Mouse (Mus musculus): Measurements from ENCODE around the gene Evx2. TPM values are rescaled to one million over a fixed set of nuclear protein-coding genes. Genes with fewer than 3 reads are reported as not detected.

Evx2 gene
- total RNA-seq, 2 experiments from 2014 or later: not detected

DNA sequence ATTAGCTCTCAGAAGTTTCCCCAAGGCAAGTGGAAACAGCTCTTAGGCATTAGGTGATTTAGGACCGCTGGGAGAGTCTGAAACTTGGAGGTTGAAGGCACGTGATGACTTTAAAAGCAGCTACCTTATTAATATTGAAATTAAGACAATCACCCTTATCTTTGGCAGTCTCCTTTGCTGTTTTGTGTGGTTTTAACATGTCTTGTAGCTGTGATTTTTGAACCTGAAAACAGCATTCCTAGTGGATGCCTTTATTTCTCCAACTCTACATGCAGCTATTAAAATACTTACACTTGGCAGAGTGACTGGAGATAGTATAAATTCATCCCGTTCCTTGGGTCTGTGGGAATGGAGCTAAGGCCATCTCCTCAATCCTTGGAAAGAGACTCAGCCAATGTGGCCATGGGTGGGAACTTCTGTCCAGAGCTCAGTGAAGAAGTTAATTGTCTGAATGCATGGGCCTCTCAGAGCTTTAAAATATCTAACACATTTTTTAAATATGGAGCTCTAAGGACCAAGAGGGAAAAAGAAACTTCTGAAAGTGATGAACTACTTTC is 11.4 kb upstream of the Evx2 start:
- intact Hi-C loops (cut with DNase I): no loop called here

DNA sequence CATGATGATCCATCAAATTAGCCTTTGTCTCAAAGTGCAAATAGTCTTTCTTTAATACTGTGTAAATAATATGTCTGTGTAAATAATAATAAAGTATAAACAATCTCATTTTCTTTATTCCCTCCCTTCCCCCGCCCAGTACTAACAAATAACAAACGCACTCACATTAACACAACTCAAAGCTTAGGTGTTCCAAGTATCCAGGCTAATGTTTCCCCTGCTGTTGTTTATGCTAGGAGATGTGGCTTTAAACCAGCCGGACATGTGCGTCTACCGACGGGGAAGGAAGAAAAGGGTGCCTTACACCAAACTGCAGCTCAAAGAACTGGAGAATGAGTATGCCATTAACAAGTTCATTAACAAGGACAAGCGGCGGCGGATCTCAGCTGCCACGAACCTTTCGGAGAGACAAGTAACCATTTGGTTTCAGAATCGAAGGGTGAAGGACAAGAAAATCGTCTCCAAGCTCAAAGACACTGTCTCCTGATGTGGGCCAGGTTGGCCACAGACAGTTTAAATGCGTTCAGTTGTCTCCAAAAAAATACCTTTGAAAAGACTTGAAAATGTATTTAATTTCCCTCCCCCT is 10.4 kb upstream of the Evx2 start:
- DNase-seq (ENCODE audit: low spot score in 2 of 2): peak in 1 of 2 experiments; percentile 2
- intact Hi-C loops (cut with DNase I): loop anchor here (10.0 kb wide), 1 partner anchor 895 kb away; the partner anchor contains the start of gene Chn1

More for the DNA sequence above, 11.4 kb upstream of the Evx2 start:
- peak in 1 of 2 experiments; percentile 2 for DNase-seq (ENCODE audit: low spot score in 2 of 2)

DNA sequence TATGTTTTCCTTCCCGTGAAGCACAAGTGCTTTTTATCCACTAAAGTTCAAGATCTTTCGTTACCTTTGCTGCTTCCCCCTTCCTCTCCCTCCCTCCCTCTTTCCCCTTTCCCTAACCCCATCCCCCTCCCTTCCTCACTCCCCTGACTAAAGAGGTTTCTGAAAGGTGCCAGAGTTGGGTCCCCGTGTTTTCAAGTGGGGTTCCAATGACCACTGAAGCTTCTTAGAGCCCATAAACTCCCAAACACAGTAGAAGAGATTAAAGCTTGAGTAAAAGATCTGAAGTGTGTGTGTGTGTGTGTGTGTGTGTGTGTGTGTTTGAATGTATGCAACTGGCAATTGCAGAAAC is 9.8 kb upstream of the Evx2 start:
- DNase-seq (ENCODE audit: low spot score in 2 of 2): peak in 1 of 2 experiments; percentile 4
- intact Hi-C loops (cut with DNase I): loop anchor here (10.0 kb wide), 1 partner anchor 894 kb away; the partner anchor contains the start of gene Chn1

DNA sequence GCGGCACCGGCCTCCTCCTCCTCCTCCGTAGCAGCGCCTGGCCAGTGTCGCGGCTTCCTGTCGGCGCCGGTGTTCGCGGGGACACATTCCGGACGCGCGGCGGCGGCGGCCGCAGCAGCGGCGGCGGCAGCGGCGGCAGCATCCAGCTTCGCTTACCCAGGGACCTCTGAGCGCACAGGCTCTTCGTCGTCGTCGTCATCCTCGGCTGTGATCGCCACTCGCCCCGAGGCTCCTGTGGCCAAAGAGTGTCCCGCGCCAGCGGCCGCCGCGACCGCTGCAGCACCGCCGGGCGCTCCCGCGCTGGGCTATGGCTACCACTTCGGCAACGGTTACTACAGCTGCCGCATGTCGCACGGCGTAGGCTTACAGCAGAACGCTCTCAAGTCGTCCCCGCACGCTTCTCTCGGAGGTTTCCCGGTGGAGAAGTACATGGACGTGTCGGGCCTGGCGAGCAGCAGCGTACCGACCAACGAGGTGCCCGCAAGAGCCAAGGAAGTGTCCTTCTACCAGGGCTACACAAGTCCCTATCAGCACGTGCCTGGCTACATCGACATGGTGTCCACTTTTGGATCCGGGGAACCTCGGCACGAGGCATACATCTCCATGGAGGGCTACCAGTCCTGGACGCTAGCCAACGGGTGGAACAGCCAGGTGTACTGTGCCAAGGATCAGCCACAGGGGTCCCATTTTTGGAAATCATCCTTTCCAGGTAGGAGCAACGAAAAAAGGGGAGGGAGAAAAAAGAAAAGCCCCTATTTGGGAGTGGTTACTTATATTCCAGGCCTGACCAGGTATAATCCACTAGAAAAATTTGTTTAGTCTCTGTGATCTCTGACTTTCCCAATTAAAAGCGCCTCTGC is 9.2 kb upstream of the Evx2 start:
- peak in 1 of 2 experiments; percentile 23 for DNase-seq (ENCODE audit: low spot score in 2 of 2)
- intact Hi-C loops (cut with DNase I): loop anchor here (10.0 kb wide), 1 partner anchor 894 kb away; the partner anchor contains the start of gene Chn1

DNA sequence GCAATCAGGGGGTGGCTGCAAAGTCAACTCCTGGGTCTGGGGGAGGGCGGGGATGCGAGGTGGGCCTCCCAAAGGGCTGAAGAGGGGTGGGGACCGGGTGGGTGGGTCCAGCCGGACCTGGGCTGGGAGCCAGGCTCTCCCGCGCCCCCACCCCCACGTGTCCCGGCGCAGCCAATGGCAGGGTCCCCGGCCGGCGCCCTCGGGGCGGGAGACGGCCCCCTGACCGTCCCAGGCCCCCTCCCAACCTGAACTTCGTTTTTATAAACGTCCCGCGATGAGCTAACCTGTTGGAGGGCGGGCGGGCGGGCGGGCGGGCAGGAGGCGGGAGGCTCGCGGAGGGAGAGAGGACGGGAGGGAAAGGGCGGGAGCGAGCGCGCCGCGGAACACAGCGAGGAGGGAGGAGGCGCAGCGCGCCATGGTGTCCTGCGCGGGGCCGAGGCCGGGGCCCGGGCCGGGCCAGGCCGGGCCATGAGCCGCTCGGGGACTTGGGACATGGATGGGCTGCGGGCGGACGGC is 8.5 kb upstream of the Evx2 start, which contains the start of gene Hoxd13:
Gene Hoxd13 (plus strand): TSS at position 469 of the 516 bp plus-strand sequence.
- DNase-seq (ENCODE audit: low spot score in 2 of 2): no peak
- intact Hi-C loops (cut with DNase I): loop anchor here (10.0 kb wide), 1 partner anchor 893 kb away; the partner anchor contains the start of gene Chn1

DNA sequence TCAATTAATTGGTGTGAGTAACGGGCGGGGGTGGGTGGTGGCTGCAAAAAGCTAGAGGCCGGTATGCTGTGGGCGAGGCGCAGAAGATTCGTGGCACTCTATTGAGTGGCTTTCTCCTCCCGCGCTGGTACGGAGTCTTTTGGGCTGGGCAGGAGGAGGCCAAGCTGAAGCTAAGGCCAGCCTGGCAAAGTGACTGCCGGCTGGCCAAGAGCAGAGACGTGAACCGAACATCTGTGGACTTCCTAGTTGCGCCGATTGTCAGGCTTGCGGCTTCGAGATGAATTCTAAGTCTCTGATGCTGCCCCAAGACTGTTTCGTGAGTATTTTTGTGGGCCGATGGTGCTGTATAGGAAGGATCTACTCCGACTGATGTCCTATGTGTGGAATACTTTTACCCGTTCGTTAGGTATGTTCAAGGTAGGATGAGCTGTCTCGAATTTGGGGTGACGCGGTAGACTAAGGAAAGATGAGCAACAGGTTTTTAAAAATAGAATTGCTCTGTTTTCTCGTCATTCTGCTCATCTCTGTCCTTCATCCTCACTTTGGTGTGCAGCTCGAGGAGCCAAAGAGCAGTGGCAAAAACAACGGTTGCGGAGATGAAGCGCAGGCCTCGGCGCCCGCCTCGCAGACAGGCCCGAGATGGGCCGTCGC is 8.0 kb upstream of the Evx2 start:
- intact Hi-C loops (cut with DNase I): loop anchor here (10.0 kb wide), 1 partner anchor 893 kb away; the partner anchor contains the start of gene Chn1
- peak in 1 of 2 experiments; percentile 6 for DNase-seq (ENCODE audit: low spot score in 2 of 2)

DNA sequence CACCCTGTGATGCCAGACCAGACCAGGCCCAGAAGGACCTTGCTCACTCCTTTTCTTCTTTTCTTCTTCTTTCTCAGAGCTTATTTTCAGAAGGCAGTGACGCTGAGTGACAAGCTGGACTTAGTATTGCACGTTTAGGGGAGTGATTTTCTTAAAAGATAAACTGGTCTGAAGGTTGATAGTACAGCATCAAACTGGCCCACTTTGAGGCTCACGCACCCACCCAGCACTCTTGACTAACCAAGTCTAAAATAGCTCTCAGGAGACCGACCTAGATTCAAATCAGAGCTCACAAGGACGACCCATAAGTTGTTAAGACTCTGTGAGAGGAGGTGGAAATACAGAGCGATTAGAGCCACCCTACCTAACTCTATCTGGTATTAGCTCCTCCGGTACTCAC is 7.1 kb upstream of the Evx2 start:
- intact Hi-C loops (cut with DNase I): loop anchor here (10.0 kb wide), 1 partner anchor 892 kb away; the partner anchor contains the start of gene Chn1
- DNase-seq (ENCODE audit: low spot score in 2 of 2): no peak

DNA sequence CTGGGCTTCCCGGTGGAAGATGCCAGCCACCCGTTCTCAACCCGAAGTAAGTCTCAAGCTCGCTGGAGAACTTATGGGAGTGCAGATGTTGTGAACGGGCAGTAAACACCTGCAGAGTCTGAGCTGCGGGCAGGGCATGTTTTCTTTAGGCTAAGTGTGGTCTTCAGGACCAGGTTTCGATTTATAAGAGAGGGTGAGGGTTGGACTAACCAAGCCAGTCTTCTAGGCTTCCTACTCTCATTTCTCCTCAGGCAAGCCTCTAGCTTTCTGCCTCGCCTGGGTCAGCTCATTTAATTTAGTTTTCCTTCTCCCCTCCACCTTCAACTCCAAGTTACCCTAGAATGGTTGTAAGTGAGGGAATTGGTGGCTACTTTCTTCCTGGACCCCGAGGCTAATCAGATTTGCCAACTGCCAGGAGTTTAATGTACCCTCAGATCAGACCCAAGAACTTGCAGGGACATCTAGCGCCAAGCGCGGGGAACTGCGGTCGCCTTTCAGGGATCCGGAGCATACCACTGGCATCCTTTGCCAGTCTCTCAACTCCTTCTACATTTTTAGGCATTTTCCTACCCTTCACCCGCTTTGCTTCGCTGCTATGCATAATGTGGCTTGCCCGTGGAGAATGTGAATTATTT is 4.1 kb upstream of the Evx2 start:
- peak; percentile 42 to 52 for DNase-seq (ENCODE audit: low spot score in 2 of 2)
- intact Hi-C loops (cut with DNase I): loop anchor here (2.0 to 10.0 kb wide), 5 partner anchors 597 to 1111 kb away; partner anchors contain the start of gene Chn1

DNA sequence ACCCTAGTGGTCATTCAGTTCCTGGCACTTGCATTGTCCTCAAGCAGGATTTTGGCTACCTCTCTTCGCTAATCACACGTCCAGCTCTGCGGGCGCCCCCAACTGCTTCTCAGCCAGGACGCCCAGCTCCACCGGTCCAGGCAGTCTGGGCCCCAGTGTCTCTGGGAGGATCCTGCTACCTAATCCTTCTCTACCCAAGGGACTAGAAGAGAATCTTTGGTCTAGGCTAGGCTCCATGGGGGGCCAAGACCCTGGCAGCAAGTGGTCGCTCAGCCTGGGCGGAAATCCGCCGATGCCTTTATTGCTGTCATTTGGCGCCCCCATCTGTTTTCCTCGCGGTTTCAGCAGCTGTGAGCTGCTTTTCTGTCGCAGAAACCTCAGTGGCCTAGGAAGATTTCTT is 2.3 kb upstream of the Evx2 start:
- DNase-seq (ENCODE audit: low spot score in 2 of 2): no peak
- intact Hi-C loops (cut with DNase I): loop anchor here (1.0 to 10.0 kb wide), 6 partner anchors 360 to 1109 kb away; partner anchors contain the start of gene Chn1

DNA sequence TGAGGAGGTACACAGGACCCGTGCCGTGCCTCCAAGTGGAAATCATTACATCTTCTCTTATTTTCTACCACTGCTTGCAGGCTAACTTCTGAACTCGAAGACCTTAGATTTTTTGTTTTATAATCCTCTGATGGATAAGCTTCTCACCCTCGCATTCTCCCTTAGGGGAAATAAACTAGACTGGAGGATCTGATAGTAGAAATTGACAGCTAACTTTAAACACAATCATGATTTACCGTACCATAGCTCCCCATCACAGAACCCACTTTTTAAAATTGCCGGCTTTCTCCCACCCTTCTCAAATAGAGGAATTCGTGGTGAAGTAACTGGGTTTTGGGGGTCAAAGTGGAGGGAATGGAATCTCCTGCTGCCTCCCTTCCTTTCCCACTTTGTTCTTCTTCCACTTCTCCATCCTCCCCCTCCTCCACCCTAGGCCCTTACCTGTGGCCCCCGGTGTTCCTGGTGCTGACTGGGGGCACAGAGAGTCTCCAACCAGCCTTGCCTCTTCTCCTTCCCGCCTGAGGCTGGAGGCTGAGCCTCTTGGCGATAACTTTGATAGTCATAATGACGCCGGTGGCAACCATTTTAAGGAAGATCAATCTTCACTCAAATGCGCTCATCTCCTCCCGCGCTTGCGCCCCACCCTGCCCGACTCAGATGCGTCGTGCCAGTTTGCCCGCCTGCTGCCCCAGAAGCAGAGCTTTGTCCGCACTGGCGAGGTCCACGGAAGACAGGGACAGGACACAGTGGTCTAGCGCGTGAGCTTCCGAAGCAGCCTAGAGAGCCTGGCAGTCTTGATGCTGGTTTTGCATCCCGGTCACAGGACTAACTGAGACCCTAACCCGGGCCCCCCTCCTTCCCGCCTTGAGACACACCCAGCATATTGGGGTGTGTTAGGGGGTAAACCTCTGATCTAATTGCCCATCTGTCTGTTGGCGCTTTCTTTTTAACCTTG is 1.3 kb upstream of the Evx2 start:
- DNase-seq (ENCODE audit: low spot score in 2 of 2): no peak
- intact Hi-C loops (cut with DNase I): loop anchor here (5.0 to 10.0 kb wide), 3 partner anchors 633 to 1108 kb away; partner anchors contain the start of gene Chn1

DNA sequence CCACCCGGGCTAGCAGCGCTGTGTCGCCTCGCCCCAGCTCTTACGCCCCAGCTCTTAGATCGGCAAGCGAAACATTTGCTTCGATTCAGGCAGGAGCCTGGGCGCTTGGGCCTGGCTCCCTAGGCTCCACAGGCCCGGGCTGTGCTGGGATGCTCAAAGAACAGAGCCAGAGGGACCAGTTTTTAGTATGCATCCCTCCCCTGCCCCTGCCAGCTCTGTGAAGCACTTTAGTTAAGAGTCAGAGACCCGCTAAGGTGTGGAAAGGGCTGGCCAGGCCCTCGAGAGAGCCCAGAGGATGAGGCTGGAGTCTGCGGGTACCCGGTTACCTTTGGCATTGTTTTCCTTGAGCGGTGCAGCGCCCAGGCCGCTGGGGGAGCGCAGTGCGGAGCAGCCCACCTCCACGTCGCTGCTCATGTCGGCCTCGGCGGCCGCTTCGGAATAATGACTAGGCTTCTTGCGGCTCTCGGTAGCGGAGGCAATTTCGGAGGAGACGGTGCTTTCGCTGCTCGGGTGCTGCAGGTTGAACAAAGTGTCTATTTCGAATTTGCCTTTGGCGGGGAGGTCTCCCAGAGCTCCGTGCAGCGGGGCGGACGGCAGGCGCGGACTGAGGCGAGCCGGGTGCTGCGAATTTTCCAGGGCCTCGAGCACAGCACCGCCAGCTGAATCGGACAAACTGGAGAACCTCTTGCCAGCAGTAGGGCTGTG is 538 bp downstream of the Evx2 start:
- intact Hi-C loops (cut with DNase I): no loop called here
- no peak for DNase-seq (ENCODE audit: low spot score in 2 of 2)

DNA sequence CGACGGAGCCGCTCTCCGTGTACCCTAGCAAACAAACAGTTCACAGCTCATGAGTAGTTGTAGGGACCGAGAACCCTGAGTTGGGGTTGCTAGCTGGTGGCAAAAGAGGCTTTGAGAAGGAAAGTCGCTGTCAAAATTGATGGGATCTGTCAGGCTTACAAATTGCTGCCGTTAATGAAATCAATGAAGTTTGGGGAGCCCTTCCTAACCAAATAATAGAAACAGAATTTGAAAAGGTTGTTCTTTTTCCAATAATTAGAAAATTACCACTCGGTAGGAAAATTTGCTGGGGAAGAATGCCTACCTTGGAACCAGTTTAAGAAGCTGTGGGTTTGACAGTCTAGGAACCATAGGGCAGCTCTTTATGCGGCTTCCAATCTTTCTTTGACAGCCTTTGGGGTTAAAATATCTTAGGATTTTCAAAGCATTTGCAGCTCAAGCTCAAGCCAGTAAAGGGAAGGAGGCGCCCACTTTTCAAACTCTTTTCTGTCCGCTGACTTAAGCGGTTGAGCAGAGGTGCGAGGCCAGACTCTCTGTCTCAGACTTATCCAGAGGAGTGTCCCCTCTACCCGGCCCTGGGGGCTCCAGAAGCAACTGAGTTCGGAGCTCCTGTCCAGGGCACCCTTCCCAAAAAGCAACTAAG is 1.2 kb downstream of the Evx2 start:
- DNase-seq (ENCODE audit: low spot score in 2 of 2): no peak
- intact Hi-C loops (cut with DNase I): no loop called here

DNA sequence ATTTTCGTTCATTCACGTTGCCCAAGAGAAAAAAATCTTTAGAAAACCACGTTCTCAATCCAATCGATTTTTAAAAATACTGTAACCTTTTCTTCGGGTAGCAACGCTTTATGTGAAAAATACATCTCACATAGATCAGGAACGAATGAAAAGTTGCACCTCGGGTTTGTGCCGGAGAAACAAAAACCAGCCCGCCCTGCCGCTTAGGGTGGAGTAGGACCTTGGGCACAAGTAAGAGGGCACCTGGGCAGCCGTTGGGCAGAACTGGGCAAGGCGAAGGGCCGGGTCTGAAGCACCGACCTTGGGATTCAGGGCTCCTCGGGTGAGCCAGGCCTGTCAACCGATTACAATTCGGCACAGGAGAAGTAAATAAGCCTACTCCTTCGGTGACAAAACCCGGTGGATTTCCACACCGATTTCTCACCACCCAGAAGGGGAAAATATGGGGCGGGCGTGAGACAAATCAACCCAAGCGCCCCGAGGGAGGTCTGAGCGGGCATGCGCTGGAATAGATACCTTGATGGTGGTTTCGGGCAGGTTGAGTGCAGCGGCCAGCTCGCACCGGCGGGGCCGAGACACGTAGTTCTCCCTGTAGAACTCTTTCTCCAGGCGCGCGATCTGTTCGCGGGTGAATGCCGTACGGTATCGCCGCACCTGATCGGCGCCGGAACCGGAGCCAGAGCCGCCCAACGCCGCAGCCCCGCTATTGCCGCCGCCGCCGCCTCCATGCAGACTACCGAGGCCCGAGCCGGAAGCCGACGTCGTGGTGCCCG is 1.9 kb downstream of the Evx2 start:
- intact Hi-C loops (cut with DNase I): loop anchor here (2.0 kb wide), 1 partner anchor 29 kb away; no protein-coding TSS in a partner anchor
- DNase-seq (ENCODE audit: low spot score in 2 of 2): no peak

DNA sequence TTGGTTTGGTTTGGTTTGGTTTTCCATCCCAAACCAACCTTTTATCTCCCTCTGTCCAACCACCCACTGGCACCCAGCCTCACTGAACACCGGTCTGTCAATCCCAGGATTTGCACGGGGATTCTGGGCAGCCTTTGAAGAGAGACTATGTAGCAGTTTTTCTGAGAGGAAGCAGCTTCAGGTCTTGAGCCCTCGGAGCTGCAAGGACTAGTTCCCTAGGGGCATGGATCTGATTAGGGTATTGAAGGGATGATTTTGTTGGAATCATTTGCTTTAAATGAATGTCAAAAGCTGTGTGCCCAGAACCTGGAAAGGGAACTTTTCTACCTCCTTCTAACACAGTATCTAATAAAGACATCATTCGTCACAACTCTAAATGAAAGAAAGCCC is 2.7 kb downstream of the Evx2 start:
- DNase-seq (ENCODE audit: low spot score in 2 of 2): no peak
- intact Hi-C loops (cut with DNase I): loop anchor here (2.0 kb wide), 1 partner anchor 30 kb away; no protein-coding TSS in a partner anchor

DNA sequence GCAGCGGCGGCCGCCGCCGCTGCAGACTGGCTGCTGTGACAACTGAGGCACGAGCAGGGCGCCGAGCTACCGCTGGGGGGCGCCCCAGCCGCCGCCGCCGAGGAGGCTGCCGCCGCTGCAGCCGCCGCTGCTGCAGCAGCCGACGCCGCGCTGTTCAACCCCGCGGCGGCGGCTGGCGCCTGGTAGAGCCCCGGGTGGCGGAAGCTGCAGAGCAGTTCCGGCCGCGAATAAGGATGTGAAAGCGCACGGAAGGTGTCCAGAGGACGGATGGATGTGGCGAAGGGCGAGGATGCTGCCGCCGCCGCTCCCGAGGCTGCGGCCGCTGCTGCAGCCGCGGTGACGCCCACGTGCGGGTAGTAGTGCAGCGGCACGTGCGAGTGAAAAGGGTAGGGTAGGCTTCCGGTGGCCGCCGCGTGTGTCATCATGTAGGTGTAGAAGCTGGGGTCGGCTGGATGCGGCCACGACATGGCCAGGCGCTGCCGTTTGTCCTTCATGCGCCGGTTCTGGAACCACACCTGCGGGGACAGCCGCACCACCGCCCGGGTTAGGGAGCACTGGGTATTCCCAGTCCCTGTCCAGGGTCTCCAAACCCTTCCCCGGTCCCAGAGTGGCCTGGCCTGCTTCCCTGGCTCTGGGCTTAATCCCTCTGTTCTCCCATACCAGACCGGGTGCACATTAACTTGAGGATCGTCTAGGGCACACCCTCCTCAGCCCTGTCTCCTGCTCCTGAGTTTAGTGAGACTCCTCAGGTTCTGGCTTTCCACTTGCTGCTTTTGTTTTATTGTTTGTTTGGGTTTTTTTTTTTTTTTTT is 3.3 kb downstream of the Evx2 start:
- DNase-seq (ENCODE audit: low spot score in 2 of 2): no peak
- intact Hi-C loops (cut with DNase I): loop anchor here (2.0 kb wide), 2 partner anchors 31 to 355 kb away; no protein-coding TSS in a partner anchor

All from left cerebral cortex, postnatal 36 days (tissue).